23 mouse cellular contexts compared by ENCODE assay signal in the genomic region with DNA sequence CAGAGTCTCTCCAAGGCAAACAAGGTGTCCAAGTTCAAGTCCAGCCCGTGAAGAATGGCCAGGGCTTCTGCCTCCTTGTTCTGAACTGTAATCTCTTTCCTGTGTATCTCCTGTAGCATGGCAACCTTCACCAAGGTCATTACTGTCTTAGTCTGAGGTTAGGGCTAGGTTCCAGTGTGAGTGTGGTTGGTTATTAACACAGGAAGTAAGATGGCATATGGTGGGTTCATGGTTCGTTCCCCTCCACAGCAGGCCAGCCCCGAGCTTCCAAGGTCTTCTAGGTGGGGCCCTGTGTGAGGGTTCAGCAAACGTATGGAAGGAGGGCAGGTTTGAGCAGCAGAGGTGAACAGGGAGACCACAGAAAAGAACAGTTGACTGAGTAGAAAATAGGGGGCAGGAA. TPM values are rescaled to one million over a fixed set of nuclear protein-coding genes. Genes with fewer than 3 reads are reported as not detected.
A peak's percentile ranks its signal among the peaks of the same experiment; 100 is the strongest.
DNase-seq lines count a peak whose midpoint lies in the region; ATAC-seq and TF ChIP-seq lines count a peak whose summit lies in the region.
"Had no signal": no experiment of that assay in that cellular context is flagged by ENCODE, and none has a peak within 500 bp of the region (broad histone marks: within the 10 kb centered on the region; RNA-seq: fewer than 3 reads in every experiment).

No protein-coding gene starts in this region.

- peaks cover 11% of the 10 kb centered on the region; the same call in 1 of the 2 replicates for H3K4me1 ChIP-seq in kidney, adult 2 months (ENCODE audit: control insufficient read depth, insufficient read depth, low read length)
- H3K4me1 ChIP-seq in kidney, embryonic 16.5 days (ENCODE audit: insufficient read depth, low read length): no peaks in the 10 kb centered on the region
- peaks cover 30% of the 10 kb centered on the region for H3K4me1 ChIP-seq in midbrain, embryonic 10.5 days
- H3K4me1 ChIP-seq: embryonic facial prominence, embryonic 15.5 days had no signal

- peak overlapping the region; percentile 92 for H3K27ac ChIP-seq in kidney, adult 2 months (ENCODE audit: insufficient read depth, low read depth, low read length)
- H3K27ac ChIP-seq in kidney, embryonic 16.5 days (ENCODE audit: low read length): no peak overlapping the region
- no peak overlapping the region for H3K27ac ChIP-seq in midbrain, embryonic 10.5 days (replicated peaks)
- H3K27ac ChIP-seq: embryonic facial prominence, embryonic 15.5 days; forebrain, embryonic 10.5 days; heart, embryonic 13.5 days; hindbrain, embryonic 13.5 days had no signal

- no peak overlapping the region for H3K9ac ChIP-seq in kidney, embryonic 16.5 days (replicated peaks; ENCODE audit: low read length)
- H3K9ac ChIP-seq: embryonic facial prominence, embryonic 15.5 days; heart, embryonic 13.5 days; hindbrain, embryonic 13.5 days had no signal

- TF ChIP-seq POLR2A in kidney, adult 2 months (IDR thresholded peaks at IDR 0.05; ENCODE audit: low read depth, low read length): no peak

- H3K36me3 ChIP-seq in kidney, adult 2 months (ENCODE audit: control insufficient read depth, insufficient read depth, low read length): no peaks in the 10 kb centered on the region; the same call in 1 of the 2 replicates
- peaks cover 7% of the 10 kb centered on the region; the same call in 1 of the 2 replicates for H3K36me3 ChIP-seq in kidney, embryonic 16.5 days (ENCODE audit: insufficient read depth, low read length)
- peaks cover 1% of the 10 kb centered on the region; the same call in 1 of the 2 replicates for H3K36me3 ChIP-seq in splenic B cell, adult 2 months (ENCODE audit: control insufficient read depth, insufficient read depth, low read length, poor library complexity, severe bottlenecking)
- H3K36me3 ChIP-seq in midbrain, embryonic 10.5 days: peaks cover 29% of the 10 kb centered on the region

- DNase-seq in kidney, adult 2 months: peak; percentile 72
- no peak for DNase-seq in kidney, postnatal 4 days
- peak; percentile 67 for DNase-seq in 416B (ENCODE audit: low read depth)
- DNase-seq in splenic B cell, adult 2 months (ENCODE audit: low read depth, low spot score): peak; percentile 14
- DNase-seq in midbrain, embryonic 10.5 days (ENCODE audit: low spot score): no peak
- DNase-seq: adrenal gland, adult 8-10 months; adrenal gland, postnatal 36 days; B cell, adult 2 months; cerebellum, adult 2 months; cerebellum, postnatal 14 days; embryo, embryonic 11 days; gastrocnemius, postnatal 36 days; heart, adult 11 months; heart, postnatal 14 days had no signal

- no peak for TF ChIP-seq CTCF in kidney, adult 2 months (conservative IDR thresholded peaks at IDR 0.05; ENCODE audit: insufficient read depth, insufficient read length, low read depth, low read length)

- H3K4me3 ChIP-seq in kidney, adult 2 months (ENCODE audit: insufficient read depth, low read depth, low read length): peak overlapping the region; percentile 38
- no peak overlapping the region for H3K4me3 ChIP-seq in kidney, embryonic 16.5 days (ENCODE audit: low read length)
- no peak overlapping the region for H3K4me3 ChIP-seq in midbrain, embryonic 10.5 days
- H3K4me3 ChIP-seq: embryonic facial prominence, embryonic 15.5 days; erythroblast, embryonic 14.5 days; forebrain, embryonic 10.5 days; heart, embryonic 13.5 days; hindbrain, embryonic 13.5 days had no signal

- no peaks in the 10 kb centered on the region for H3K27me3 ChIP-seq in kidney, adult 2 months (replicated peaks; ENCODE audit: control insufficient read depth, insufficient read depth, low read length)
- H3K27me3 ChIP-seq in kidney, embryonic 16.5 days (ENCODE audit: insufficient read depth, low read length): no peaks in the 10 kb centered on the region
- H3K27me3 ChIP-seq in splenic B cell, adult 2 months (ENCODE audit: control insufficient read depth, insufficient read depth, low read length, poor library complexity, severe bottlenecking): no peaks in the 10 kb centered on the region
- no peaks in the 10 kb centered on the region for H3K27me3 ChIP-seq in midbrain, embryonic 10.5 days (ENCODE audit: low read depth, poor library complexity, severe bottlenecking)
- H3K27me3 ChIP-seq: embryonic facial prominence, embryonic 15.5 days; heart, embryonic 13.5 days; hindbrain, embryonic 13.5 days had no signal

- 35% methylated on average over 4 of the region's 4 CpGs for WGBS in kidney, adult 2 months
- 72% methylated on average over 4 of the region's 4 CpGs for WGBS in kidney, embryonic 16.5 days
- WGBS in midbrain, embryonic 10.5 days: 93% methylated on average over 4 of the region's 4 CpGs

- 0 out of 2 replicates have a peak, but pooled peaks have one; percentile 44 for ATAC-seq in kidney, embryonic 16.5 days (ENCODE audit: low FRiP score, low TSS enrichment)
- ATAC-seq: CD4-positive, CD25-positive, alpha-beta regulatory T cell, adult 4 months; forebrain, embryonic 14.5 days had no signal

- no peaks in the 10 kb centered on the region for H3K9me3 ChIP-seq in kidney, embryonic 16.5 days (ENCODE audit: low read length)
- no peaks in the 10 kb centered on the region for H3K9me3 ChIP-seq in midbrain, embryonic 10.5 days (replicated peaks)
- H3K9me3 ChIP-seq: embryonic facial prominence, embryonic 15.5 days; forebrain, embryonic 10.5 days; G1E; heart, embryonic 13.5 days; hindbrain, embryonic 13.5 days had no signal

- H3K4me2 ChIP-seq in kidney, embryonic 16.5 days (replicated peaks; ENCODE audit: low read depth, low read length): no peak overlapping the region
- H3K4me2 ChIP-seq: embryonic facial prominence, embryonic 15.5 days; heart, embryonic 13.5 days; hindbrain, embryonic 13.5 days had no signal

RNA-seq across cellular contexts. Expression of a gene that starts 12.1 kb away (rescaled TPM):
- polyA plus RNA-seq in kidney, adult 2 months (2012; rRNA removed): 50.8 and 61.6 TPM in 2 replicates
- polyA plus RNA-seq in kidney, embryonic 16.5 days (2015; fragmentation: Nextera tagmentation; extraction: Ambion mirVana): 32.7 and 33.1 TPM in 2 replicates
- 26.2 and 28.3 TPM in 2 replicates for polyA plus RNA-seq in midbrain, embryonic 10.5 days (2016; fragmentation: Nextera tagmentation; extraction: Ambion mirVana)

RNA-seq across cellular contexts. Expression of a gene that starts 15.9 kb away (rescaled TPM):
- 39.8 and 50.1 TPM in 2 replicates for polyA plus RNA-seq in kidney, adult 2 months (2012; rRNA removed)
- 16.3 and 18.8 TPM in 2 replicates for polyA plus RNA-seq in kidney, embryonic 16.5 days (2015; fragmentation: Nextera tagmentation; extraction: Ambion mirVana)
- 20.8 and 25.6 TPM in 2 replicates for polyA plus RNA-seq in midbrain, embryonic 10.5 days (2016; fragmentation: Nextera tagmentation; extraction: Ambion mirVana)

Comparison
In these comparisons a context has a peak if more than half of its experiments do, and no peak if none do; other contexts are left out.
1. DNase-seq: peak in kidney, adult 2 months (single experiment), 416B (single experiment) and splenic B cell, adult 2 months (single experiment); none in kidney, postnatal 4 days (0 of 2) and midbrain, embryonic 10.5 days (single experiment).